Mouse (Mus musculus) G1E-ER4 (cell line): ENCODE data around the gene Nectin2. TPM values are rescaled to one million over a fixed set of nuclear protein-coding genes. Genes with fewer than 3 reads are reported as not detected.
A peak's percentile ranks its signal among the peaks of the same experiment; 100 is the strongest.

Source experiments
- GATA1 ChIP-seq: IDR thresholded peaks from one replicate; pipeline ENCODE4 v1.8.0; 2012; ENCODE audit warnings: low read length, inconsistent platforms
- polyA plus RNA-seq: library from polyadenylated mRNA; stranded (reverse); fragments of >175 nt; gene quantifications from 2 replicates; pipeline ENCODE4 v1.2.3, GENCODE M21; 2012

Nectin2 gene
- polyA plus RNA-seq, 1 experiment: 58.6 TPM

- TF ChIP-seq GATA1: no peak
These were observed 680 bp downstream of the Nectin2 start for GRCm38 (mm10) chr7:19749389-19750216.

- TF ChIP-seq GATA1: no peak
These were observed 1.8 kb downstream of the Nectin2 start for GRCm38 (mm10) chr7:19748219-19749195.

GRCm38 (mm10) chr7:19747420-19748218 is 2.7 kb downstream of the Nectin2 start:
- no peak for TF ChIP-seq GATA1

- no peak for TF ChIP-seq GATA1
These were observed 3.7 kb downstream of the Nectin2 start for GRCm38 (mm10) chr7:19746426-19747201.

GRCm38 (mm10) chr7:19745971-19746370 is 4.3 kb downstream of the Nectin2 start:
- no peak for TF ChIP-seq GATA1

GRCm38 (mm10) chr7:19744590-19745385 is 5.5 kb downstream of the Nectin2 start:
- no peak for TF ChIP-seq GATA1

GRCm38 (mm10) chr7:19743791-19744190 is 6.5 kb downstream of the Nectin2 start:
- TF ChIP-seq GATA1: no peak

- no peak for TF ChIP-seq GATA1
These were observed 7.8 kb downstream of the Nectin2 start for GRCm38 (mm10) chr7:19742468-19742867.

GRCm38 (mm10) chr7:19741329-19742031 is 8.8 kb downstream of the Nectin2 start:
- TF ChIP-seq GATA1: no peak

- TF ChIP-seq GATA1: no peak
These were observed 10.0 kb downstream of the Nectin2 start for GRCm38 (mm10) chr7:19740269-19740668.

- no peak for TF ChIP-seq GATA1
These were observed 11.5 kb downstream of the Nectin2 start for GRCm38 (mm10) chr7:19738771-19739170.

GRCm38 (mm10) chr7:19736389-19737057 is 13.8 kb downstream of the Nectin2 start:
- TF ChIP-seq GATA1: peak; percentile 22
